Mouse (Mus musculus) liver, adult 2 months (tissue): ENCODE measurements at regions not wholly inside any gene's neighbourhood (a gene's known extent, or its start where the extent isn't known, plus 50 kb on each side); places are given as distances from the start of the nearest gene placed in this dataset.
"Not testable (repeated sequence)": the region's sequence is repeated elsewhere in the genome, so short reads cannot be mapped to it uniquely, and the experiment has no call there.

Experiments used
- CTCF ChIP-seq: fragments of 200-500 bp; IDR thresholded peaks from 2 replicates; pipeline ENCODE4 v1.5.1; 2011; ENCODE audit warnings: low read depth, low read length, control low read depth
- POLR2A ChIP-seq: fragments of 200-500 bp; IDR thresholded peaks from 2 replicates; pipeline ENCODE4 v1.6.1; 2011; ENCODE audit warnings: low read length, control low read depth; ENCODE audit not compliant: insufficient read depth; ENCODE audit errors: extremely low read depth

GRCm38 (mm10) chr3:22294081-22294480, 217.6 kb downstream of the Tbl1xr1 start:
- TF ChIP-seq POLR2A, CTCF: not testable (repeated sequence)
